Mouse (Mus musculus) 3134 (cell line): ENCODE measurements around the gene Fam243.

Experiments used
- DNase-seq: peaks from one replicate; pipeline ENCODE4 v3.0.0-alpha.2; 2011; ENCODE audit warnings: low spot score; ENCODE audit not compliant: insufficient read length; ENCODE audit errors: extremely low read depth

Gene Fam243

DNA sequence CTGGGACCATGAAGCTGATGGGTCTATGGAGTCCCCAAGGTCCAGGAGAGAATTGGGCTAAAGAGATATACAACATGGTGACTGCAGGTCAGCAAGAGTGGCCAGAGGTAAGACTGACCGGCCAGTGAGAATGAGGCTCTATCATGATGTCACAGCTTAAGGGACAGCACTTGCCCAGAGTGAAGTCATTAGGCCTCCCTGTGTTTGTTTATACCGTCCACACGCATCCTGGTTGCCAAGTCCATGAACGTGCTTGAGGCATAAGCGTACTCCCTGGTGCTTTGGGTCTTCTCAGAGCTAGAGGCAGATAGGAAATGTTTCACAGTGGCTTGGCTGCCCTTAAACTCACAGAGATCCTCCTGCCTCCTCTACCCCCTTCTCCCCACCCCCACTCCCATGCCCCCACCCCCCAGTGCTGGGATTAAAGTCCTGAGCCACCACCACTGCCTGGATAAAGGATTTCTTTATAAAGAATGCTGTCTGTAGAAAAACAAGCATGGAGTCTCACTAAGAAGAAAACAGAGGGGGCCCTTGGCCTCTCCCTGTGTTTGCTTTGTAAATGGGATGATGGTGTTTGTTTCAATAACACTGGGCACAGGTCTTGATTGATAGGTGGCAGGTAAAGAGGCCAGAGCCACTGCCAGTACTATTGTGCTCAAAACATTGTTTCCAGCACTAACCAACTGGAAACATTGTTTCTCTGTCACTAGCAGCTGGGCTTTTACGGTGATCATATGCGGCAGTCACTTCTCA is 3.2 kb upstream of the Fam243 start:
- DNase-seq, result no peak

DNA sequence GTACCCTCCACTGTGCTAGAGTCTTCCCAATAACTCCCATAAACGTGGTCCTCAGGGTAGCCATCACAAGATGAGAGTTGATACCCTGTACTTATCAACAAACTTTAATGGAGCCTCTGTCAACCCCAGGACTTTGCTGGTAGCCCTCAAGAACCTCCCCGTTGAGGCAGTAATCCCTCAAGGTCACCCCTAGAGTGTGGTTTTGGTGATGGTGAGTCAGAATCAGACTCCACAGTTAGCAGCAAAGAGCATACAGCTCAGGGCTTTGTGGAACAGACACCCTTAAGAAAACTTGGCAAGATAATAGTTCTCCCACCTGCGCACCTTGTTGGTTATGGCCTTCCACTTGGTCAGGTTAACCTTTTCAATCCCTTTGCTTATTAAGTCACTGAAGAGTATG is 880 bp downstream of the Fam243 start:
- no peak for DNase-seq

DNA sequence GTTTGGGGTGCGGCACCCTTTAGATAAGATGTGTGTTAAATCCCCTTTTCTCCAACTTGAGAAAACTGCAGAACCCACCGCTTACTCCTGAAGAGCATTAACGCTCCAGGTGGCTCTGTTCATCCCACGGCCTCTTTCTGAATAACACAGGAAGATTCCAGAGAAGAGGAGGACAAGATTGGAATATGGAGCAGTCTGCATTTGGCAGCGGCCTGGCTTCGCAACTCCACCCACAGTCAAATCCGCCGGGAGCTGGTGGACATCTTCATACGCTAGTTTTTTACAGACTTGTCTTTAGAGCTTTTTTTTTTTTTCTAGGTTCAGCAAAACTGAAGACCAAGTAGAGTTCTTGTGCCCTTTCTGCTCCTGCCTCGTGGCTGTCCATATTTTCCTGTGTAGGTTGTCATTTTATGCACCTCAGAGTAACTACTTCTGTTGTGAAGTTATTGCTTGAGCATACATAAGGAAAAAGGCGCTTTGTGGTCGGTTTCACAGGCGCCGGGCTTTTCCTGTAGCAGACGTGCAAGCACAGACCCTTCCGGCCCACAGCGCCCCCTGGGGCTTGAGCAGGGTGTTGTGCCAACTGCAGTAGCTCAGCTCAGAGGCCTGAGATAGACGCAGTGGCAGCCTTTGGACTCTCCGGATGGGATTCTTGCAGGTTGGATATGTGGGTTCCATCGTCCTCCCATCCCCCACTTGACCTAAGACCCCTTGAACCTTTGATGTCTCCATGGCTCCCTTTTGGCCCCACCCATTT is 1.7 kb downstream of the Fam243 start:
- DNase-seq, result peak; percentile 23

DNA sequence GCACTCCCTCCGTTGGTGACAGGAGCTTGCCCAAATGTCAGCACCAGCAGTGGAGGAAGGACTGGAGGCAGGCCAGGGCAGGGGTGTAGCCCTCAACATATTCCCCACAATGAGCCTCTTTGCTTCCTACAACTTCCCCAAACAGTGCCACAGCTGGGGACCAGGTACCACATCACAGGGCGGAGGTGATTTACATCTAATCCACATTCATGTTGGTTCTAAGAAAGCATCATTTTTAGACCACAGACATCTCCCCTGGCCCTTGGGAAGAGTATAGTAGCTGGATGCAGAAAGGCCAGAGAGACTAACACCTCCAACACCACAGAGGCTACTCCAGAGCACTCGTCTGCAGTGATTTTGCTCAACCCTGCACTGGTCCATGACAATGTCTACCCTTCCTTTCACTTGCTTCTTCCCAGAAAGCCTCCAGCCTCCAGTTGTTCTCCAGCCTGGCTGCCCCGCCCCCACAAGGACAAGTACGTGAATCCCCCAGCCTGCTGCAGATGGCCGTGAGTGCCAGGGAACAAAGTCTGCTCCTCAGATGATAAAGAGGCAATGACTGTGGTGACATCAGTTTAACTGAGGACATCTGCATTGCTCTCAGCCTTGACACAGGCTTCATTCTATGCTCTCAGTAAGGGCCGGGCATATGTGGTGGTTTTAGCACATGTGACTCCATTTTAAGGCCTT is 5.0 kb downstream of the Fam243 start:
- no peak for DNase-seq

DNA sequence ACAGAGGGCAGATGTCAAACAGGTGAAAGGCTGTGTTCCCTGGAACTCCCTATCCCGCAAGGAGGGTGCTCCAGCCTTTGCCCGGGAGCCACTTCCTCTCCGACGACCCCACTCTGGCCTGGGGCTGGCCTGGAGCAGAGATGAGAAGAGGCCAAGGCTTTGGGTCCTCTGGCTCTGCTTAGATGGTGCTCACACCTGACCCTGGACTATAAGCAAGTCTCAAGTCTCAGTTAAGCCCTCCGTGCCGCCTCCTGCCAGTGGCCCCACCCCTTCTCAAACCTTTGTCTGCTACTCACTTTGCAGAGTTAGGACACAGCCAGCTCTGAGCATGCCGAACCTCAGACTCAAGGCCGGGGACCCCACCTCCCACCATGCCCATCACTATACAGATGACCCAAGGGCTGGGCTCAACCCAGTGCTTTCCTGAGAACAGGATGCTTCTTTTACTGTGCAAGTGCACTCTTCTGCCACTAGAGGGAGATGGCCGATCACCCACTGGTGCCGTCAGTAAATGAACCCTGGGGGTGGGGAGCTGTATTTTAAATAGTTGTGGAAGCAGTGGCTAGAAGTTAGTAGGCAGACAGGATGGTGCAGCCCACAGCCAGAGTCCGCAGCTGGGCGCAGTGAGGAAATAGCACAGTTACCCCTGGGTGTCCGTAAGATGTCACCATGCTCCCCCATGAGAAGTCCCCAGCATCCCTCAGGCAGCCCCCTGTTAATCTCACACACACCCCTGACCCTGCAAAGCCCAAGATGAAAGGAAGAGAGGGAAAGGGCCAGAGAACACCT is 7.1 kb downstream of the Fam243 start:
- DNase-seq, result peak; percentile 23

DNA sequence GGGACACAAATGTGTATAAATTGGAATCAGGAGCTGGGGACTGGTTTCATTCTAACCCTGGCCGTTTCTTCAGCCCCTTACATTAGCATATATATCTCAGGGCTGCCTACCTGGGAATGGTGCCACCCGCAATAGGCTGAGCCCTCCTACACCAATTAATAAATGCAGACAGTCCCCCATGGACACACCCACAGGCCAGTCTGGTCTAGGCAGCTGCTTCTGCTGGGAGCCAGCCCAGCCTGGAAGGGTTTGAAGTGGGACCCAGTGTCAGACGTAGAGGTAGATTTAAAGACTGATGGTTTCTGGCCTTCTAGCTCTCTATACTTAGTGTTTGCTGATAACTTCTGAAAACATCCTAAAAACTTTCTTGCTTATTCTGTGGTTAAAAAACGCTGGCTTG is 12.1 kb downstream of the Fam243 start:
- DNase-seq, result no peak

DNA sequence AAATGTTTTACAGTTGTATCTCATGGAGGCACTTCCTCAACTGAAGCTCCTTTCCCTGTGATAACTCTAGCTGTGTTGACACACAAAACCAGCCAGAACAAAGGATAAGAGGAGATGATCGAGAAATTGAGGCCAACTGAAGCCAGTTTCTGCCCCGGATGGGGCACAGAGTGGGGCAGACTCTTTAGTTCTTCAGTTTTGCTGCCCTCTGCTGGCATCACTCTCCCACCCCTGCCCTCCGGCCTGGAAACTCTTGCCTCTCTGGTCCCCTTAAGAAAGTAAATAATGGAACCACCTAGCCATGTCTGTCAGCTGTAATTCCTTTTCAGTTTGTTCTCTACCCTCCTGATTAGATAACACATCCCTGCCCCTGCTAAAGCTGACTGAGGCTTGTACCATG is 13.3 kb downstream of the Fam243 start:
- DNase-seq, result no peak

DNA sequence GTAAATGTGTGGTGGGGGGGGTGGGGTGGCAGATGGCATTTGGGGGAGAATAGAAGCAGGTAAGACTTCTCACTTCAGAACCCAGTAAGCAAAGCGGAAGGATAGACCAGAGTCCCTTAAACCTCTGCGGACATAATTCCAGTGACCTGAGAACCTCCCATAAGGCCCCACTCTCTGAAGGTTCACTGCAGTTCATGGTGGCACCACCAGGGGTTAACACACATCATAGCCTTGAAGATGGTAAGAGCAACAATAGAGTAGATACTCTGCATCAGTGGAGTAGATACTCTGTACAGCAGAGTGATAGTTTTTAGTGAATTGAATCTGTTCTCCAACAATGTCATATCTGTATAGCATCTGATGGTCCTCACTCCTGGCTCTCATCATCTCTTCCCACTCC is 15.7 kb downstream of the Fam243 start:
- DNase-seq, result no peak

DNA sequence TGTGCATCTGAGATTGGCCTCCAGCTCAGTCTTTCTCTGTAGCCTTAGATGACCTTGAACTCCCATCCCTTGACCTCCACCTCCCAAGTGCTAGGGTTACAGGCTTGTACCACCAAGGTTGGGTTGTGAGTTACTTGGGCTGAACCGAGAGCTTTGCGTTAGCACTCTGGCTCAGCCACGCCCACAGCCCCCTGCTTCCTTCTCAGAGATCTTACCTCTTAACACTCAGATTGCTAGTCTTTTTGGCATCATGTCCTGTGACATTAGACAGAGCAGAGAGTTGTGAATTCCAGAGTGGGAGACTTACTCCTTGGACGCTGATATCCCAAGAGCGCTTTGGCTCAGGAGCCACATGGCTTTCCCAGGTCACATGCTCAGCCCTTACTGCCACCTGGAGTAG is 18.7 kb downstream of the Fam243 start:
- no peak for DNase-seq

DNA sequence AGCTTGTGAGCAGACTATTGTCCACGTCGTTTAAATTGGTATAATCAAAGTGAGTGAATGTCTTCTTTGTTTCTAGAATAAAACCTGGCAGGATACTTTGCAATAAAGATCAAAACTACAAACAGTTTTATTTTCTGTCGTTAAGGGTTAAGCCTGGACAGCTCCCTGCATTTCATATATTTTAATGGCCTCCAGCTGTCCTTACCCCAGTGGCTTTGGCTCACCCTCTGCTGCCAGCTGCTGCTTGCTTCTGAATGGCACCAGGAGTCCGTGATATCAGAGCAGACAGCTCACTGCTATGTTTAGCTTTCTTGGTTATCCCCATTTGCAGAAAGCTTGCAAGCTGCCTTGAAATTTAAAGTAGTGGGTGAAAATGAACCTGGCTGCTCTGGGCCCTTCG is 19.3 kb downstream of the Fam243 start:
- DNase-seq, result no peak

DNA sequence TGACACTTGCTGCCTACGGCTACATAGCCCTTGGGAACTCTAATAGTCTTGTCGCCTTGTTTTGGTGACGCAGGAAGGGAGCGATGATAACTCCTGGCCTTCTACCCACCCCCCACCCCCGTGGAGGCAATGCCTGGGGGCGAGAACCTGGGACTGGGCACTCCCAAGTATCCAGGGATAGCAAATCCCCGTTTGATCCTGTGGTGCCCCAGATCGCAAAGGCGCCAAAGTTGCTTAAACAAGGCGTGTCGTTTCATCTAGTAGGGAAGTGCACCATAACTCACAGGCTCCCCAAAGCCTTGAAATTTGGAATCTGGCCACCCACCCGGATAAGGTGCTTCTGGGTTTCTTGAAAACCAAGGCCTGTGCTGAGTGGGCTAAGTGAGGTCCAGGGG is 19.8 kb downstream of the Fam243 start:
- no peak for DNase-seq

DNA sequence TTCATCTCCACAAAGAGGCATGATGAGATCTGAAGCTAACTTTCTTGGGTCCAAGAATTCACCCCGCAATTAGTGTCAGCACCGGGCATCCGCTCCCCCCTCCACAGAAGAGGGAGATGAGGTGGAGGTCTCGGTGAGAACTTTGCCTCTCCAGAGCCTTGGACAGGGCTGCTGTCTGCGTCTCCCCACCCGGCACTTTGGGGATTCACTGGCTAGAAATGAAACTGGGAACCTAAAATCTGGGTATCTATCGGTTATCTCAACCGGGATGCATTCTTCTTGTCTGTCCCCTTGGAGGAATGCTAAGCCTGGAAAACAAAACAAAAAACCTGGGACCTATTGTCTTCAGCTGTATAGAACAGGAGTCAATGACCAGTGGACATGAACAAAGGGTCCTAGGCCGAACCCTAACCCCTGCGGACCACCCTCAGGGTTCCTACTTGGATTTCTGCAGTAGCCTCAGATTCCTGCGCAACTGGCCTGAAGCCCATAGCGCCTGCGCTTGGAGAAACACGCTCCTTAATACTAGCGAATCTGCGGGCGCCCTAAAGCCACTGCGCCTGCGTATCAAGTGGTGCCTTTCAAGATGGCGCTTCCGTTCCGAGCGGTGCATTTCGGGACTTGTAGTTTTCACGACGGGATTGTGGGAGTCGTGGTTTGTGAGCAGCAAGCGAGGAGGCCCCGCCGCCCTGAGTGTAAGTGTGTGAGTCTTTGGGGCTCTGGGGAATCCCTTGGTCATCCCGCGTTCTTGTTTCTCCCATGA is 20.4 kb downstream of the Fam243 start, which contains the start of gene Smim11:
TSS of gene Smim11 (plus strand) at position 638 of the 763 bp plus-strand sequence.
- peak; percentile 77 for DNase-seq

DNA sequence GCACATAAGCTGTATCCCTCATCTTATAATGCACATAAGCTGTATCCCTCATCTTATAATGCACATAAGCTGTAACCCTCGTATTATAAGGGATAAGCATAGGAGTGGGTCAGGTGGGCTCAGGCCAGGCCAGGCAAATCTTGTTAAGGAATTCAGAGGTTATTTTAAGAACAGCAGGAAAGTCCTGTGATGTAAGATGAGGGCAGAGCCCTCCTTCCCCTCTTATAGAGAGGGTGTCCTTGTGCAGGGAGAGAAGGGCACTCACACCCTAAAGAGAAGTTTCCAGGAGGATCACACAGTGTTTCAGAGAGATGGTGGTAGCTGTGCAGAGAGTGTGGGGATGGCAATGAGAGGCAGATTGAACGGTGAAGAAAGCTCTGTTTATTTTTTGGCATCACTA is 25.9 kb downstream of the Fam243 start:
- DNase-seq, result no peak

DNA sequence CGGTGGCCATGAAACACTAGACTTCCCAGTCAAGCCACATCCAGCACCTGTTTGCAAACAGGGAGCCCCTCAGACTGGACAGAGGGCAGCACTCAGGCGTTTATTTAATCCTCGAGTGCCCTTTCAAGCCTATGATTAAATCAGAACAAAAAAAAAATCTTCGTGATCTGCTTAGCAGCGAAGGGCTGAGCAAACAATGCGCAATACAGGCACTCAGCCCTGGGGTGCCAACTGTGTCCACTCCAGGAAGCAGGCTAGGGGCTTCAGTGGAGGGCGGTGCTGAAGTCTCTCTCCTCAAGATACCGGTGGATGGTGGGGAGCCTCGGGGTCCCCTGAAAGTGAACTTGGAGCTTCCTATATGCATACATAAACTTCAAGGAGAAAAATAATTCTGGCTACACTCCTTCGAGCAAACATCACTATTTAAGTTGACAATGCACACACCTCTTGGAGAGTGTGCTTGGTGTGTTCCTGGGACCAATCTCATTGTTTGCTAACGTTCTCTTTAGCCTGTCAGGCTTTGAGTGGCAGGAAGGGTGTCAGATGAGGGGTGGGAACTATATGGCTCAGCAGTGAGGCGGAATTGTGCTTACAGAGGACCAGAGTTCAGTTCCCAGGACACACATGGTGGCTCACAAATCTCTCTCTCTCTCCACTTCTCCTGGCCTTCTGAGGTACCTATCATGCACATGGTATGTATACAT is 26.8 kb downstream of the Fam243 start:
- no peak for DNase-seq

DNA sequence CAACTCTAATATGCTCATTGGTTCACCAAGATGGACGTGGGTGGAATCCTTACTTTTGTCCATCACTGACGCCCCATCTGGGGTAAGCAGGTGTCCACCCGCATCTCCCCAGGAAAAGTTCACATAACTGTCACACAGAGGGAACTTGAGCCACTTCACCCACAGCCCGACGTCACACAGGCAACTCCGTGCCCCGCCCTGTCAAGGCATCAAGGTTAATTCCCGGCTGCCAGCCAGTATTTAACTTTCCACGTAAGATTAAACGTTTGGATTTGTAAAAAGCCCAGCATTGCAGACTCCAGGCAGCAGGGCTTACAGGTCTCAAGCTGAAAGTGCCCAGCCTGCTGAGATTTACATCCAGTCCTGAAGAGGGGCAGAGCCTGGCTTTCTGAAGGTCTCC is 29.1 kb downstream of the Fam243 start, which contains the start of gene Kcne2:
TSS of gene Kcne2 (plus strand) at position 289 of the 400 bp plus-strand sequence.
- DNase-seq, result no peak

DNA sequence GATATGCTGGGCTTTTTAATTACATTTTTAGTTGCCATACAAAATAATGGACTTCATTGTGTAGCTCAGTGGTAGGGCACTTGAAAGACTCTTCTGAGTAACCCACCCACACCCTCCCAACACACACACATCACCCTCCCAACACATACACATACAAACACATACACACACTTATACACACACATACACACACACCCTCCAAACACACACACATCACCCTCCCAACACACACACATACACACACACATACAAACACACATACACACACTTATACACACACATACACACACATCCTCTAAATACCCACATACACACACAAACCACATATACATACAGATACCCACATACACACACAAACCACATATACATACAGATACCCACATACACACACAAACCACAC is 31.2 kb downstream of the Fam243 start:
- DNase-seq, result no peak

DNA sequence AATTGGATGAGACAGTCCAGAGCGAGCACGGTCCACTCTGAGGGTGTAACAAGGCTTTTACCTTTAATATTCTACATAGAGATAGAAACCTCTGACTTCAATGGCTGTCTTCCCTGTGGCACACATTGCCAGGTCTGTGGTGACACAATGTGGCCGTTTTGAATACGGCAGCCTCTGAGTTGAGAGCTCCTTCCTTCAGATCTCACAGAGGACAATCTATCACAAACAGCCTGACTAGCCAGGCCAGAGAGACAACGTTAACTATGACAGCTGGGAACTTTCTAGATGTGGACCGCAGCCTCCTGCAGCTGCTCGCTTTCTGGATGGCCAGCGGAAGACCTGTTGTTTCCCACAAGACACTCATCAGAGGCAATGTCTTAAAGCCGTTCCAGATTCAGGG is 32.5 kb downstream of the Fam243 start:
- no peak for DNase-seq

DNA sequence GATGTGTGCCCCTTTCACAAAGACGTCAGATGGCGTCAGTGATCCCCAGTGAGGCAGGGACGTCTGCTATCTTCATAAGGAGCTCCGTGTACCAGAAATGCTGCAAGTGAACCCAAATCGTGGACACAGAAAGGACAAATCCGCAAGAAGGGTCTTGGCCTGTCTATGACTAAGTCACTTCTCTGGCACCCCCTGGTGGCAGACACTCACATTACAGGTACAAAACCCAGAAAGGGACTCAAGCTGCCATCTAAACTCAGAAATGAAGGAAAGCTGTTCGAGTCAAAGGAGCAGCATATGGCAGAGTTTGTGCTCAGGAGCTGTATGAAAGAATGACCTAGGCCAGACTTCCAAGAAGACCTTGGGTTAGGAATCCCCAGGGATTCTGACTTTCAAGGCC is 34.6 kb downstream of the Fam243 start:
- DNase-seq, result peak; percentile 30

DNA sequence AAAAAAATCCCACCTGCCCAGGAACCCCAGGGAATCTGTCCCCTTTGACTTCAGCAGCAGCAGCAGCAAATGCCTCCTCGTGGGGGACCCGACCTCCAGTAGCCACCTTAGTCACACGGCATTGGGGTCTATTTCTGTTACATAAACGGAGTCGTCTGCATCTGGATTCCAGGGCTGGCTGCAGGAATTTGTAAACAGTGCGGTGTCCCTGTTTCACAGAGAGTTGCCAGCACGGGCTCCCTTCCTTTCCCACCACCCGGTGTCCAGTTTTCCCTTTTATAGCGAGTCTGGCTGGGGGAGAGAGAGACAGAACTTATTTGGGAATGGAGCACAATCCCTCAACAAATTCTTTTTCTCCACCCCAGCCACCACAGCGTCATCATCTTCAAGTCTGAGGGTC is 36.2 kb downstream of the Fam243 start:
- DNase-seq, result no peak
